Mouse (Mus musculus) gastrocnemius, adult 2 months (tissue): ENCODE data around the gene Stk16. TPM values are rescaled to one million over a fixed set of nuclear protein-coding genes. Genes with fewer than 3 reads are reported as not detected.

ENCODE experiments used
- DNase-seq: peaks from one replicate; pipeline ENCODE4 v3.0.0; 2022
- H3K27ac ChIP-seq: fragments of 200-600 bp; 2 replicates; pipeline ENCODE4 v1.8.1; 2022; ENCODE audit warnings: mild to moderate bottlenecking
- H3K4me3 ChIP-seq: fragments of 200-600 bp; 2 replicates; pipeline ENCODE4 v1.8.1; 2022; ENCODE audit warnings: mild to moderate bottlenecking, moderate library complexity
- CTCF ChIP-seq: fragments of 200-600 bp; IDR thresholded peaks from 2 replicates; pipeline ENCODE4 v1.8.1; 2022; ENCODE audit warnings: antibody characterized with exemption, mild to moderate bottlenecking, moderate library complexity
- intact Hi-C: fragments of 180-260 bp; cut with DNase I; formaldehyde crosslinking; loops from one replicate; pipeline ENCODE4 v1.15.1; 2025
- long read RNA-seq, 2 experiments: library from polyadenylated mRNA; stranded (forward); transcript quantifications; one replicate each; pipeline ENCODE4 v2.0.0; 2021
- total RNA-seq, 2 experiments: library from RNA; stranded (reverse); gene quantifications; 2 replicates each; pipeline ENCODE4 v1.2.3; 2021

The Stk16 gene
- total RNA-seq: 10 to 100 TPM; 18.8 to 20.2 TPM
- long read RNA-seq, experiment 1, transcript Stk16-201 (8 exons, 2,876 nt): major isoform, 17 of 19 reads
- long read RNA-seq, experiment 1, partial matches to known transcripts: 1 of 19 reads
- long read RNA-seq, experiment 1, other reads (novel, unspliced or antisense): 1 of 19 reads
- long read RNA-seq, experiment 2, transcript Stk16-201 (8 exons, 2,876 nt): major isoform, 21 of 27 reads
- long read RNA-seq, experiment 2, partial matches to known transcripts: 0 of 27 reads
- long read RNA-seq, experiment 2, other reads (novel, unspliced or antisense): 4 of 27 reads

DNA sequence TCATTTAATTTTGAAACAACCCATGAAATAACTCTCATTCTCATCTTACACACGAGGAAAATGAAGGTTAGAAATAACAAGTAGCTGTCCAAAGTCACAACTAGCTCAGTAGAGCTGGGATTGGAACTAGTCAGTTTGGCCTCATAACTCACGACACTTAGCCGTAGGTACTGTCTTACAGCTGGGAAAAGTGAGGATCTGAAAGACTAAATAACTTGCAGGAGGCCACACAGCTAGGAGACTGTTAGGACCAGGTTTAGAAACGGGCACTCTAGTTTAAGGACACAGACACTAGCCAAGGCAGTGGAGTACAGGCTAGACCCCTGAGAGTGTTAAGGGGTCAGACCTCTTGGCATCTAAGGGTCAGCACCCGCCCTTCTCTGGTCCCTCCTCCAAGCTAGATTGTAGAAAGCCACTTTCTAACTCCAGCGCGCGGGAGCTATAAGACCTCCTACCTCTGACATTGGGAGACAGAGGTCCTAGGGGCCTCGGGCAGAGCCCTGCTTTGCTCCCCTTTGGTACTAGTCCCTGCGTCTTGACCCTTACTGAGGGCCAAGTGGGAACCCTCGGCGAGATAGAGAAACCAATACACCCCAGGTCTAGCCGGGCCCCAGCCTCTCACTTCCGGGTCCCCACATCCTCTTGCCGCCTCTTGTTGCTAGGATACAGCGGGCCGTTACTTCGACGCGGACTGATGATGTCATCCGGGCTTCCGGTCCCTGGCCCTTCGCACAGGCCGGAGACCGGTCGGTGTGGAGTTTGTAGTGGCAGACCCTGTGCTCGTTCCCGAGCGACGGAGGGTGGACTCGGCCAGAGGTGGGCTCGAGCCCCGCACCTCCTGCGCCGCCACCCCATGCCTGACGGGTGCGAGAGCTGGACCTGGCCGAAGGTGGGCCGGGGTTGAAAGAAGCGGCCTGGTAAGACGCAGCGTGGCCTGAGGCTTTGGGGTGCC lies at the start of gene Stk16, which contains the start of gene Glb1l:
Stk16 (plus strand) TSS at position 703 of the 952 bp plus-strand sequence.
Glb1l (minus strand) TSS at position 678 of the 952 bp plus-strand sequence.
- Histone ChIP-seq H3K4me3 (peak within 1 kb of the TSS; percentile 97), H3K27ac (peak within 1 kb of the TSS; percentile 91)
- peak; percentile 96 for DNase-seq
- no peak for TF ChIP-seq CTCF
- intact Hi-C loops: loop anchor here (2.0 kb wide), 1 partner anchor 18 kb away; the partner anchor contains the start of genes Ankzf1 and Atg9a

- no peak for DNase-seq
- Histone ChIP-seq H3K27ac (peak overlapping the region; percentile 100), H3K4me3 (peak overlapping the region; percentile 84)
- intact Hi-C loops: no loop called here
- no peak for TF ChIP-seq CTCF
These were observed 42.6 kb upstream of the Stk16 start for GRCm38 (mm10) chr1:75168093-75168471.

DNA sequence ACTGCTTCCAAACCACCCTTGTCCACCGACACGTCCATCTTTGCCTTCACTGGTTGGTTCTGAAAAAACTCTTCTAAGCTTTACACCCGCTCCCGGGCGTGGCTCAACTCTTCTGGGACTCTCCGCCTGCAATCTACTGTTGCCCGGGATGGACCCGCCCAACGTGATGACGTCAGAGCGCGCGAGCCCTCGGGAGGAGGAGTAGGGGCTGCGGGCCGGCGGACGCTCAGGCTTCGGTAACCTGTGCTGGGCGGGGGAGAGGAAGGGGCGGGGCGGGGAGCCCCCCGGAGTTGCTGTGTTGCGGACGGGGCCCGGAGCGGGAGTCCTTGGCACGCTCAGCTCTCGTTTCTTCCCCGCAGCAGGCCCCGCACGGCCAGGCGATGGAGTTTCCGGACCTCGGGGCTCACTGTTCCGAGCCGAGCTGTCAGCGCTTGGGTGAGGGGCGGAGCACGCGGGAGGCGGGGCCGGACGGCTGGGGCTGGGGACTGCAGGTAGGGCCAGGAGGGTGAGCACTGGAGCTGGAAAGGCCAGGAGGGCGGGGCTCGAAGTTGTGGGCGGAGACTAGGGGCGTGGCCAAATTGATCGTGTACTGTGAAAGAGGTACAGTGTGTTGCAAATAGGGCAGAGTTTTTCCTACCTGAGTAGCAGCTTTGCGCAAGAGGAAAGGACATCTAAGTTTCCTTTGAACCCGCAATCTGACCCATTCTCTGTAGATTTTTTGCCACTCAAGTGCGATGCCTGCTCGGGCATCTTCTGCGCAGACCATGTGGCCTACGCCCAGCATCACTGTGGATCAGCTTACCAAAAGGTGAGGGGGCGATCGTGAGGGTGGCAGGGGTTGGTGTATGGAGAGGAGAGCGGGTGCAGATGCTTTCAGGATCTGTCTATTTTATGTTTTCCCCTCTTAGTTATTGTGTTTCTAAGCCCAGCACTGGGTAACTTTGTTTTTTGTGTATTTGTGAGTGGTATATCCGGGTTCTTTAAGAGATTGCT lies 41.9 kb upstream of the Stk16 start, which contains the start of gene Zfand2b:
Zfand2b (plus strand) TSS at position 175 of the 993 bp plus-strand sequence.
- intact Hi-C loops: no loop called here
- Histone ChIP-seq H3K27ac (peak within 1 kb of the TSS; percentile 100), H3K4me3 (peak within 1 kb of the TSS; percentile 84)
- TF ChIP-seq CTCF: no peak
- DNase-seq: peak; percentile 98

- intact Hi-C loops: no loop called here
- peak; percentile 79 for DNase-seq
- Histone ChIP-seq H3K27ac (peak overlapping the region; percentile 88), H3K4me3 (peak overlapping the region; percentile 76)
- no peak for TF ChIP-seq CTCF
These were observed 31.1 kb upstream of the Stk16 start for GRCm38 (mm10) chr1:75179334-75180104.

- H3K4me3 ChIP-seq: peak within 1 kb of the TSS; percentile 76
- intact Hi-C loops: no loop called here
- H3K27ac ChIP-seq: peak within 1 kb of the TSS; percentile 88
- no peak for TF ChIP-seq CTCF
- DNase-seq: peak; percentile 91
These were observed 30.5 kb upstream of the Stk16 start, which contains the start of gene Abcb6 for GRCm38 (mm10) chr1:75180105-75180590. TSS of gene Abcb6 (minus strand) at chr1:75180392.

DNA sequence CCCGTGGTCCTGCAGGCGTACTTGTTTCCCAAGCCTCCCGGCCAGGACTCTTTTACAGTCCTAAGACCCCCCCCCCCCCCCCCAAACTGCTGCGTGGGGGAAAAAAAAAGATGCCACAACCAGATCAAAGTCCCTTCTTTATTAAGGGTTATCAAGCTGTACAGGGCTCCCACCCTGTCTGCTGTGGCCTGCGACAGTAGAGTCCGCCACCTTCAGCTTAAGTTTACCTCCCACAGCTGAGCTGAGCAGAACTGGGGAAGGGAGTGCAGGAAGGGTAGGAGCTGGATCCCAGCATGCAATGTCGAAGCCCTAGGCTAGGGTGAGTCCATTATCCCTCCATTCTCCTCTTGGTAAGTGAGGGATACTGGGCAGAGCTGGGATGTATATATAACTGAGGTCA lies 29.9 kb upstream of the Stk16 start:
- intact Hi-C loops: no loop called here
- Histone ChIP-seq H3K27ac (peak overlapping the region; percentile 88), H3K4me3 (peak overlapping the region; percentile 76)
- no peak for DNase-seq
- no peak for TF ChIP-seq CTCF

DNA sequence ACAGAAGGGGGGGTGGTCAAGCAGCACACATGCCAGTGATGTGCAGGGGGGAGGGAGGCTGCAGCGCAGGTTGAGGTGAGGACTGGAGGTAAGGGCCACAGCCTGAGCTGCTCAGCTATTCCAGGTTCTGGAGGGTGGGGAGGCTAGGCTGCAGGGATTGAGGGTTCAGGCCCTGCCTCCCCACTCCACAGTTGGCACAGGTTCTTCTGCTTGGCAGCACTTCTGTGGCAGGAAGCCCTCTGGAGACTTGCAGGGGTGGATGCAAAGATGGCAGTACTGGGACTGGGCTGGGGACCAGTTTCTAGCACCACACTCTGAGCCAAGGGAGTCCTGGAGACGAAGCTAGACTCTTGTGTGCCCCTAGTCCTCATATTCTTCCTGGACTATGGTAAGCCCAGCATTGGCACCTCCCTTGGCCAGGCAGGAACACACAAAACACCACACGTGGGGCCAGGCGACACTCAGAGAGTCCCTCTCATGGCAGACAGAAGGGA lies 29.2 kb upstream of the Stk16 start:
- intact Hi-C loops: no loop called here
- Histone ChIP-seq H3K27ac (no peak overlapping the region), H3K4me3 (no peak overlapping the region)
- no peak for DNase-seq
- TF ChIP-seq CTCF: no peak

DNA sequence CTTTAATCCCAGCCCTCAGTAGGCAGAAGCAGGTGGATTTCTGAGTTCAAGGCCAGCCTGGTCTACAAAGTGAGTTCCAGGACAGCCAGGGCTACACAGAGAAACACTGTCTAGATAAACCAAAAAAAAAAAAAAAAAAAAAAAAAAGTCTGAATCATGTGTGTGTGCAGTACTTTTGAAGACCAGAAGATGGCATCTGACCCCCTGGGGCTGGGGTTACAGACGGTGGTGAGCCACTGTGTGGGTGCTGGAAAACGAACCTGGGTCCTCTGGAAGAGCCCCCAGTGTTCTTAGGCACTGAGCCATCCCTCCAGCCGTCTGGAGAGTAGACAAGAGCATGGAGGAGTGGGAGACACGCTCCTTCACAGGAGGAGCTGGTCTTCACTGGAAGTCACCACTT lies 28.5 kb upstream of the Stk16 start:
- intact Hi-C loops: no loop called here
- H3K27ac ChIP-seq: no peak overlapping the region
- TF ChIP-seq CTCF: peak; percentile 29; the same call in 1 of the 2 replicates

DNA sequence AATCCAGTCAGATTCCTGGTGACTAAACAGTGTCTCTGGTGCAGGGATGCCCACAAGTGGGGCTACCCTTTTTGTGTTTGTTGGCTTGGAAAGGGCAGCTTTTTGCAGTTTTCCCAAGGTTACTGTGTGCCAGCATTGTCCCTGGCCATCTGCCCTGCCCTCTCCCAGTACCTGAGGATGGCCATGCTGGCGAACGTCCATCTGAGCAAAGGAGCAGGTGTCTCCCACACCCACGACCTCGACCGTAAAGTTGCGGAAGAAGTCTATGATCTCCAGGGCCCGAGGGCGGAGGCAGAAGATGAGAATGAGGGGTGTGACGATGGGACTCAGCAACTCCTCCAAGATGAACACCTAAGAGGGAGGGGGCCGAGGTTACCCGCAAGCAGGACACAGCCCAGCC lies 25.1 kb upstream of the Stk16 start:
- DNase-seq: no peak
- H3K27ac ChIP-seq: no peak overlapping the region
- H3K4me3 ChIP-seq: no peak overlapping the region
- no peak for TF ChIP-seq CTCF
- intact Hi-C loops: no loop called here

More for the DNA sequence above, 28.5 kb upstream of the Stk16 start:
- DNase-seq: no peak
- H3K4me3 ChIP-seq: no peak overlapping the region

GRCm38 (mm10) chr1:75187126-75187525 lies 23.5 kb upstream of the Stk16 start:
- intact Hi-C loops: no loop called here
- TF ChIP-seq CTCF: no peak
- no peak overlapping the region for H3K27ac ChIP-seq
- DNase-seq: no peak
- H3K4me3 ChIP-seq: no peak overlapping the region

- Histone ChIP-seq H3K27ac (no peak overlapping the region), H3K4me3 (no peak overlapping the region)
- no peak for DNase-seq
- no peak for TF ChIP-seq CTCF
- intact Hi-C loops: no loop called here
These were observed 22.6 kb upstream of the Stk16 start for GRCm38 (mm10) chr1:75187914-75188483.
